Mouse (Mus musculus): ENCODE measurements around the gene Haghl. TPM values are rescaled to one million over a fixed set of nuclear protein-coding genes. Genes with fewer than 3 reads are reported as not detected.

The Haghl gene
- polyA plus RNA-seq, 1 experiment from 2014 or later: 10.9 TPM

GRCm38 (mm10) chr17:25786280-25786679, 807 bp upstream of the Haghl start, which contains the start of gene Ccdc78:
TSS of gene Ccdc78 (plus strand) at chr17:25786580.
- WGBS (ENCODE audit: missing documents): 87% methylated on average over 3 of the region's 3 CpGs
- peak within 1 kb of the TSS; percentile 68 for H3K4me3 ChIP-seq (ENCODE audit: inconsistent target)
- H3K36me3 ChIP-seq (ENCODE audit: inconsistent target): peaks cover 29% of the 10 kb centered on the region
- peaks cover 17% of the 10 kb centered on the region; the same call in 1 of the 2 replicates for H3K79me2 ChIP-seq (ENCODE audit: inconsistent target)
- H3K27ac ChIP-seq: peak within 1 kb of the TSS; percentile 48

- Histone ChIP-seq H3K79me2 (ENCODE audit: inconsistent target) (peaks cover 9% of the 10 kb centered on the region; the same call in 1 of the 2 replicates), H3K27ac (no peak overlapping the region), H3K4me3 (ENCODE audit: inconsistent target) (no peak overlapping the region), H3K36me3 (ENCODE audit: inconsistent target) (peaks cover 43% of the 10 kb centered on the region)
- WGBS (ENCODE audit: missing documents): 70% methylated on average over 15 of the region's 15 CpGs
Observed at GRCm38 (mm10) chr17:25783861-25784574, 1.5 kb downstream of the Haghl start.

GRCm38 (mm10) chr17:25783086-25783485, 2.4 kb downstream of the Haghl start:
- peaks cover 9% of the 10 kb centered on the region; the same call in 1 of the 2 replicates for H3K79me2 ChIP-seq (ENCODE audit: inconsistent target)
- H3K27ac ChIP-seq: no peak overlapping the region
- WGBS (ENCODE audit: missing documents): 92% methylated on average over 7 of the region's 7 CpGs
- H3K36me3 ChIP-seq (ENCODE audit: inconsistent target): peaks cover 48% of the 10 kb centered on the region
- H3K4me3 ChIP-seq (ENCODE audit: inconsistent target): no peak overlapping the region

- H3K4me3 ChIP-seq (ENCODE audit: inconsistent target): no peak overlapping the region
- WGBS (ENCODE audit: missing documents): 93% methylated on average over 6 of the region's 6 CpGs
- peaks cover 9% of the 10 kb centered on the region; the same call in 1 of the 2 replicates for H3K79me2 ChIP-seq (ENCODE audit: inconsistent target)
- H3K27ac ChIP-seq: no peak overlapping the region
- H3K36me3 ChIP-seq (ENCODE audit: inconsistent target): peaks cover 62% of the 10 kb centered on the region
Observed at GRCm38 (mm10) chr17:25781339-25781738, 4.1 kb downstream of the Haghl start.

- Histone ChIP-seq H3K36me3 (ENCODE audit: inconsistent target) (peaks cover 62% of the 10 kb centered on the region), H3K4me3 (ENCODE audit: inconsistent target) (no peak overlapping the region), H3K27ac (no peak overlapping the region), H3K79me2 (ENCODE audit: inconsistent target) (peaks cover 19% of the 10 kb centered on the region)
- 88% methylated on average over 5 of the region's 5 CpGs for WGBS (ENCODE audit: missing documents)
Observed at GRCm38 (mm10) chr17:25777948-25778347, 7.5 kb downstream of the Haghl start.

GRCm38 (mm10) chr17:25775318-25776062, 10.0 kb downstream of the Haghl start:
- H3K27ac ChIP-seq: no peak overlapping the region
- H3K4me3 ChIP-seq (ENCODE audit: inconsistent target): no peak overlapping the region
- 80% methylated on average over 10 of the region's 10 CpGs for WGBS (ENCODE audit: missing documents)
- peaks cover 38% of the 10 kb centered on the region for H3K36me3 ChIP-seq (ENCODE audit: inconsistent target)
- peaks cover 19% of the 10 kb centered on the region for H3K79me2 ChIP-seq (ENCODE audit: inconsistent target)

GRCm38 (mm10) chr17:25773549-25774120, 11.8 kb downstream of the Haghl start, which contains the start of gene Narfl:
TSS of gene Narfl (plus strand) at chr17:25773776.
- Histone ChIP-seq H3K27ac (peak within 1 kb of the TSS; percentile 61), H3K4me3 (ENCODE audit: inconsistent target) (peak within 1 kb of the TSS; percentile 93), H3K79me2 (ENCODE audit: inconsistent target) (peaks cover 19% of the 10 kb centered on the region), H3K36me3 (ENCODE audit: inconsistent target) (peaks cover 20% of the 10 kb centered on the region)
- 1% methylated on average over 37 of the region's 37 CpGs for WGBS (ENCODE audit: missing documents)

GRCm38 (mm10) chr17:25769331-25769730, 16.1 kb downstream of the Haghl start:
- Histone ChIP-seq H3K36me3 (ENCODE audit: inconsistent target) (no peaks in the 10 kb centered on the region), H3K79me2 (ENCODE audit: inconsistent target) (peaks cover 7% of the 10 kb centered on the region), H3K27ac (no peak overlapping the region), H3K4me3 (ENCODE audit: inconsistent target) (no peak overlapping the region)
- WGBS (ENCODE audit: missing documents): 58% methylated on average over 8 of the region's 9 CpGs

- no peak overlapping the region for H3K4me3 ChIP-seq (ENCODE audit: inconsistent target)
- no peaks in the 10 kb centered on the region for H3K79me2 ChIP-seq (ENCODE audit: inconsistent target)
- no peaks in the 10 kb centered on the region for H3K36me3 ChIP-seq (ENCODE audit: inconsistent target)
- H3K27ac ChIP-seq: no peak overlapping the region
- 78% methylated on average over 5 of the region's 5 CpGs for WGBS (ENCODE audit: missing documents)
Observed at GRCm38 (mm10) chr17:25765886-25766285, 19.6 kb downstream of the Haghl start.

- H3K36me3 ChIP-seq (ENCODE audit: inconsistent target): no peaks in the 10 kb centered on the region
- no peaks in the 10 kb centered on the region for H3K79me2 ChIP-seq (ENCODE audit: inconsistent target)
- 62% methylated on average over 3 of the region's 3 CpGs for WGBS (ENCODE audit: missing documents)
- H3K27ac ChIP-seq: no peak overlapping the region
- H3K4me3 ChIP-seq (ENCODE audit: inconsistent target): no peak overlapping the region
Observed at GRCm38 (mm10) chr17:25762591-25762990, 22.9 kb downstream of the Haghl start.

GRCm38 (mm10) chr17:25761561-25761970, 23.9 kb downstream of the Haghl start:
- Histone ChIP-seq H3K4me3 (ENCODE audit: inconsistent target) (no peak overlapping the region), H3K79me2 (ENCODE audit: inconsistent target) (no peaks in the 10 kb centered on the region), H3K36me3 (ENCODE audit: inconsistent target) (no peaks in the 10 kb centered on the region), H3K27ac (peak overlapping the region; percentile 17; the same call in 1 of the 2 replicates)
- 41% methylated on average over 4 of the region's 4 CpGs for WGBS (ENCODE audit: missing documents)

GRCm38 (mm10) chr17:25760148-25760547, 25.3 kb downstream of the Haghl start:
- H3K79me2 ChIP-seq (ENCODE audit: inconsistent target): no peaks in the 10 kb centered on the region
- no peak overlapping the region for H3K27ac ChIP-seq
- H3K4me3 ChIP-seq (ENCODE audit: inconsistent target): no peak overlapping the region
- H3K36me3 ChIP-seq (ENCODE audit: inconsistent target): no peaks in the 10 kb centered on the region
- 70% methylated on average over 8 of the region's 8 CpGs for WGBS (ENCODE audit: missing documents)

- WGBS (ENCODE audit: missing documents): 91% methylated on average over 3 of the region's 3 CpGs
- no peaks in the 10 kb centered on the region for H3K36me3 ChIP-seq (ENCODE audit: inconsistent target)
- no peaks in the 10 kb centered on the region for H3K79me2 ChIP-seq (ENCODE audit: inconsistent target)
- no peak overlapping the region for H3K27ac ChIP-seq
- no peak overlapping the region for H3K4me3 ChIP-seq (ENCODE audit: inconsistent target)
Observed at GRCm38 (mm10) chr17:25757691-25758090, 27.8 kb downstream of the Haghl start.

- Histone ChIP-seq H3K4me3 (ENCODE audit: inconsistent target) (no peak overlapping the region), H3K27ac (no peak overlapping the region), H3K36me3 (ENCODE audit: inconsistent target) (no peaks in the 10 kb centered on the region), H3K79me2 (ENCODE audit: inconsistent target) (no peaks in the 10 kb centered on the region)
- 81% methylated on average over 9 of the region's 9 CpGs for WGBS (ENCODE audit: missing documents)
Observed at GRCm38 (mm10) chr17:25756378-25757242, 28.9 kb downstream of the Haghl start.

Measured in macrophage (primary cell).